Mouse (Mus musculus) midbrain, embryonic 13.5 days (tissue): ENCODE measurements around the gene Acox1. TPM values are rescaled to one million over a fixed set of nuclear protein-coding genes. Genes with fewer than 3 reads are reported as not detected.

Experiments
- ATAC-seq: fragments of 200-750 bp; cut with Nextera tagmentation; 2 replicates; pipeline ENCODE4 v1.8.0; 2017; ENCODE audit warnings: mild to moderate bottlenecking, moderate TSS enrichment, moderate library complexity
- H3K27ac ChIP-seq: fragments of 300-500 bp; sonication (generic); 2 replicates; pipeline ENCODE4 v1.5.1; 2015; ENCODE audit warnings: inconsistent platforms, mild to moderate bottlenecking, moderate library complexity
- H3K27me3 ChIP-seq: fragments of 300-500 bp; sonication (generic); 2 replicates; pipeline ENCODE4 v1.6.1; 2015; ENCODE audit warnings: mild to moderate bottlenecking, inconsistent platforms
- H3K36me3 ChIP-seq: fragments of 300-500 bp; sonication (generic); 2 replicates; pipeline ENCODE4 v1.6.1; 2015; ENCODE audit warnings: mild to moderate bottlenecking, inconsistent platforms
- H3K4me1 ChIP-seq: fragments of 300-500 bp; sonication (generic); replicated peaks from 2 replicates; pipeline ENCODE4 v1.6.1; 2015; ENCODE audit warnings: inconsistent platforms
- H3K4me2 ChIP-seq: fragments of 300-500 bp; sonication (generic); replicated peaks from 2 replicates; pipeline ENCODE4 v1.6.1; 2015; ENCODE audit warnings: moderate library complexity, mild to moderate bottlenecking, inconsistent platforms
- H3K4me3 ChIP-seq: fragments of 300-500 bp; sonication (generic); replicated peaks from 2 replicates; pipeline ENCODE4 v1.5.1; 2015; ENCODE audit warnings: mild to moderate bottlenecking, inconsistent platforms
- H3K9ac ChIP-seq: fragments of 300-500 bp; sonication (generic); replicated peaks from 2 replicates; pipeline ENCODE4 v1.6.1; 2015; ENCODE audit warnings: mild to moderate bottlenecking, inconsistent platforms
- H3K9me3 ChIP-seq: fragments of 300-500 bp; sonication (generic); 2 replicates; pipeline ENCODE4 v1.6.1; 2016; ENCODE audit warnings: mild to moderate bottlenecking, inconsistent platforms
- WGBS: fragments of 180-500 bp; shearing (Covaris S2); methylation state at CpG from one replicate; pipeline ENCODE4 v1.1.7; 2015; 5-methylcytosine and 5-hydroxymethylcytosine counted together
- polyA plus RNA-seq: library from polyadenylated mRNA; unstranded; fragments of >200 nt; fragmentation: Nextera tagmentation; extraction: Ambion mirVana; gene quantifications from 2 replicates; pipeline ENCODE4 v1.2.1, GENCODE M21; 2015

The Acox1 gene
- polyA plus RNA-seq, 1 experiment from 2014 or later, result 50.3 TPM

DNA sequence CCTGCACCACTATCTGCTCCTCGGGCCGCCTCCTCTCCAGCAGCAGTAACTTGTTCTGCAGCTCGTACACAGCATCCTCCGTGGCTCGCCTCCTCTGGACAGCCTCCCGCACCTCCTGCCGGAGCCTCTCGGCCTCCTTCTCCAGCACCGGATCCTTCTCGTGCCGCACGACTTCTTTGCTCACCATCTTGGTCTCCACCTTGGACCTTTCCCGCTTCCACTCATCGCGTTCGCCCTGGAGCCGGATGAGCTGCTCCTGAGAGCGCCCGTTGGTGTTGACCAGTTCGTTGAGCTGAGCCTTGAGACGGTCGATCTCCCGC, 23.9 kb upstream of the Acox1 start:
- Histone ChIP-seq H3K4me2 (peak overlapping the region; percentile 52), H3K9ac (peak overlapping the region; percentile 45), H3K27me3 (peaks cover 56% of the 10 kb centered on the region), H3K36me3 (no peaks in the 10 kb centered on the region), H3K27ac (no peak overlapping the region), H3K4me1 (peaks cover 28% of the 10 kb centered on the region), H3K4me3 (peak overlapping the region; percentile 33), H3K9me3 (0 out of 2 replicates have a peak, but pooled peaks cover 9% of the 10 kb centered on the region)
- WGBS, result 16% methylated on average over 23 of the region's 23 CpGs
- ATAC-seq, result no peak

- WGBS, result 13% methylated on average over 53 of the region's 53 CpGs
- peak overlapping the region; percentile 33 for H3K4me3 ChIP-seq
- peak overlapping the region; percentile 45 for H3K9ac ChIP-seq
Measured at GRCm38 (mm10) chr11:116221931-116222739, 23.3 kb upstream of the Acox1 start.

GRCm38 (mm10) chr11:116219885-116220284, 21.0 kb upstream of the Acox1 start:
- Histone ChIP-seq H3K36me3 (0 out of 2 replicates have a peak, but pooled peaks cover 4% of the 10 kb centered on the region), H3K27ac (no peak overlapping the region; the same call in 1 of the 2 replicates), H3K4me2 (no peak overlapping the region), H3K9ac (no peak overlapping the region), H3K4me3 (no peak overlapping the region), H3K27me3 (peaks cover 48% of the 10 kb centered on the region), H3K4me1 (peaks cover 28% of the 10 kb centered on the region), H3K9me3 (0 out of 2 replicates have a peak, but pooled peaks cover 9% of the 10 kb centered on the region)
- 27% methylated on average over 4 of the region's 4 CpGs for WGBS
- ATAC-seq, result no peak

More at GRCm38 (mm10) chr11:116221931-116222739, 23.3 kb upstream of the Acox1 start:
- Histone ChIP-seq H3K4me1 (peaks cover 28% of the 10 kb centered on the region), H3K9me3 (0 out of 2 replicates have a peak, but pooled peaks cover 9% of the 10 kb centered on the region), H3K27me3 (peaks cover 56% of the 10 kb centered on the region), H3K36me3 (no peaks in the 10 kb centered on the region), H3K27ac (no peak overlapping the region), H3K4me2 (peak overlapping the region; percentile 52)
- no peak for ATAC-seq

DNA sequence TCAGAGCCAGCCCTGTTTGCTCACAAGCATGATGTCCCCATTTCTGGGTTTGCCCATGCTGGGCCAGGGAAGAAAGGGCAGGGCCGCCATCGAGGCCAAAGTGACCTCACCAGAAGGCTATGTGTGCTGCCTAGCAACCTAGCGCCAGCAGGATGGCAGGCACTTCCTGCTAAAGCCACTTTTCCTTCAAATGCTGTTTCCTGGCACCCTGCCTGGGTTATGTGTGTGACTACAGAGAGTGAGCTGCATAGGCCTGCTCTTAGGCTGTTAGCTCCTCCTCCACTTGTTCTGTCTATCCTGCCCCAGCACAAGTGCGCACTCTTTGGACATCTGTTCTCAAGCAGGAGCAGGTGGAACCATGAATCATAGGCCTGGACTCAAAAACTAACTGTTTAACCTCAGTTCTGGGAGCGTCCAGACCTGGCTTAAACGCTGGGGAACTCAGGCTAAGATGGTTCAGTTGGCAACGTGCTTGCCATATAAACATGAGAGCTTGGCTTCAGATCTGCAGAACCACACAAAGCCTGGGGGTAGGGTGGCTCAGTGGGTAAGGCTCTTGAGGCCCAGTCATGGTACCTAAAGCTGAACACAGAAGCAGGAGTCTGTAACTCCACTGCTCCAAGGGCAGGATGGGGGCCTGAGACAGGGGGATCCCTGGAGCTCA, 20.0 kb upstream of the Acox1 start:
- Histone ChIP-seq H3K27ac (peak overlapping the region; percentile 74), H3K27me3 (peaks cover 39% of the 10 kb centered on the region), H3K4me2 (no peak overlapping the region), H3K4me3 (no peak overlapping the region), H3K36me3 (0 out of 2 replicates have a peak, but pooled peaks cover 5% of the 10 kb centered on the region), H3K9me3 (0 out of 2 replicates have a peak, but pooled peaks cover 9% of the 10 kb centered on the region), H3K4me1 (peaks cover 28% of the 10 kb centered on the region), H3K9ac (no peak overlapping the region)
- WGBS, result 51% methylated on average over 7 of the region's 7 CpGs
- peak; percentile 73 for ATAC-seq

DNA sequence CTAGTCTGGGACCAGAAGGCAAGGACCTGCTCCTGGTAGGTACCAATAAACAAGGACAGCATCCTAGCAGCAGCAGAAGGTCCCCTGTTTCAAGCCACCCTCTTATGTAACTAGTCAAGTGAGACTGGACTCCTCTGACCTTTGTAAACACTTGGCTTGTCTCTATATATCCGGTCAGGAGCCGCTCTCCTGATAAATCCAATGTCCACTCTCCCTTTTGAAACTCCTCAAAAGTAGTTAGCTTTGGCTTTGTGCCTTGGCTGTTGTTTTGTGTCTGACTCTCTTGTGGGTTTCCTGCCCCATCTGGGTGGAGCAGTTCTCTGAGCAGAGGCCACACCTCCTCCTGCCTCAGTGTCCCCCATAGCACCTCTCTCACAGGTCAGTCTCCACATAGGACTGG, 19.4 kb upstream of the Acox1 start:
- Histone ChIP-seq H3K27ac (peak overlapping the region; percentile 74), H3K4me2 (no peak overlapping the region), H3K27me3 (peaks cover 33% of the 10 kb centered on the region), H3K4me1 (peaks cover 28% of the 10 kb centered on the region), H3K9ac (no peak overlapping the region), H3K9me3 (0 out of 2 replicates have a peak, but pooled peaks cover 9% of the 10 kb centered on the region), H3K4me3 (no peak overlapping the region), H3K36me3 (0 out of 2 replicates have a peak, but pooled peaks cover 5% of the 10 kb centered on the region)
- no peak for ATAC-seq
- WGBS, result 89% methylated on average over 2 of the region's 2 CpGs

GRCm38 (mm10) chr11:116216549-116216948, 17.7 kb upstream of the Acox1 start:
- ATAC-seq, result no peak
- Histone ChIP-seq H3K27ac (no peak overlapping the region), H3K9me3 (0 out of 2 replicates have a peak, but pooled peaks cover 6% of the 10 kb centered on the region), H3K4me1 (peaks cover 16% of the 10 kb centered on the region), H3K4me3 (no peak overlapping the region), H3K36me3 (0 out of 2 replicates have a peak, but pooled peaks cover 7% of the 10 kb centered on the region), H3K9ac (no peak overlapping the region), H3K4me2 (no peak overlapping the region), H3K27me3 (peaks cover 16% of the 10 kb centered on the region)
- 89% methylated on average over 11 of the region's 11 CpGs for WGBS

GRCm38 (mm10) chr11:116215991-116216390, 17.1 kb upstream of the Acox1 start:
- Histone ChIP-seq H3K9me3 (0 out of 2 replicates have a peak, but pooled peaks cover under 1% of the 10 kb centered on the region), H3K4me3 (no peak overlapping the region)
- WGBS, result 89% methylated on average over 6 of the region's 6 CpGs

DNA sequence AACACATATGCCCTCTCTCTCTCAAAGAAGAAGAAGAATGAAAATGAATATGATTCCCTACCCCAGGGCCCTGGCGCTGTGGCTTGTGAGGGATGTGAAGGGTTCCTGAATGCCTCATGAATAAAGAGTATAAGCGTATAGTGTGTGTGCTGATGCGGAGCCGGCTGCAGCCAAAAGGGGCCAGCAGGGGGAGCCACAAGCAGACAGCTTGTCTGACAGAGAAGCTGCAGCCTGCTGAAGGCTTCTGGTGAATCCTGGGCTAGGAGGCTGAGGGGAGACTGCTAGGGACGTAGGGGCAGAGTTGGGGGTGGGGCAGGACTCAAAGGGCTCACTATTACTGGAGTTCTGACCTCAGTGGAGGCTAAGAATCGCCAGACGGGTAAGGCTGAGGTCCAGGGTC, 16.3 kb upstream of the Acox1 start:
- ATAC-seq, result no peak
- H3K27ac ChIP-seq, result no peak overlapping the region

More at GRCm38 (mm10) chr11:116215991-116216390, 17.1 kb upstream of the Acox1 start:
- H3K9ac ChIP-seq, result no peak overlapping the region
- no peak for ATAC-seq
- H3K4me2 ChIP-seq, result no peak overlapping the region
- H3K27ac ChIP-seq, result no peak overlapping the region
- 0 out of 2 replicates have a peak, but pooled peaks cover 8% of the 10 kb centered on the region for H3K36me3 ChIP-seq
- peaks cover 10% of the 10 kb centered on the region for H3K27me3 ChIP-seq
- H3K4me1 ChIP-seq, result peaks cover 16% of the 10 kb centered on the region

GRCm38 (mm10) chr11:116213877-116214510, 15.1 kb upstream of the Acox1 start:
- H3K36me3 ChIP-seq, result 0 out of 2 replicates have a peak, but pooled peaks cover 12% of the 10 kb centered on the region
- H3K4me2 ChIP-seq, result no peak overlapping the region
- no peaks in the 10 kb centered on the region for H3K27me3 ChIP-seq
- WGBS, result 92% methylated on average over 13 of the region's 13 CpGs
- no peak overlapping the region for H3K4me3 ChIP-seq
- ATAC-seq, result no peak
- H3K9me3 ChIP-seq, result no peaks in the 10 kb centered on the region
- H3K4me1 ChIP-seq, result peaks cover 8% of the 10 kb centered on the region
- H3K27ac ChIP-seq, result no peak overlapping the region
- no peak overlapping the region for H3K9ac ChIP-seq

More for the DNA sequence above, 16.3 kb upstream of the Acox1 start:
- WGBS, result 82% methylated on average over 7 of the region's 7 CpGs
- peaks cover 16% of the 10 kb centered on the region for H3K4me1 ChIP-seq
- no peak overlapping the region for H3K4me3 ChIP-seq
- H3K36me3 ChIP-seq, result 0 out of 2 replicates have a peak, but pooled peaks cover 8% of the 10 kb centered on the region
- no peak overlapping the region for H3K4me2 ChIP-seq
- H3K9ac ChIP-seq, result no peak overlapping the region
- no peaks in the 10 kb centered on the region for H3K9me3 ChIP-seq
- H3K27me3 ChIP-seq, result peaks cover 2% of the 10 kb centered on the region; the same call in 1 of the 2 replicates

DNA sequence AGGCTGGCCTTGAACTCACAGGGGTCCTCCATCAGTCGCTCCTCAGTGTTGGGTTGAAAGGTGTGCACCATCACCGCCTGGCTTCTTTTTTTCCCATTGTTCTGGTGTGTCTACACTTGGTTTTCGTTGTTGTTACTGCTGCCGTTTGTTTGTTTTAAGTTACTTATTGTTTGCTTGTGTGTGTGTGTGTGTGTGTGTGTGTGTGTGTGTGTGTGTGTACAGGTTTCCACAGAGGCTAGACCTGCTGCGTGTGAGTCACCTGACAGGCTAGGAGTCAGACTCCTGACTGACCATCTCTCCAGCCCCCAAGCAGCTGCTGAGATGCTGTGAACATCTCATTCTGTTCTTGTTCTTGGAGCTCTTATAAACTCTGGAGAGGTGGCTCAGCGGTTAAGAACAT, 14.0 kb upstream of the Acox1 start:
- 93% methylated on average over 6 of the region's 6 CpGs for WGBS
- Histone ChIP-seq H3K27me3 (no peaks in the 10 kb centered on the region), H3K27ac (no peak overlapping the region), H3K9ac (no peak overlapping the region), H3K4me1 (no peaks in the 10 kb centered on the region), H3K36me3 (0 out of 2 replicates have a peak, but pooled peaks cover 14% of the 10 kb centered on the region), H3K4me2 (no peak overlapping the region), H3K4me3 (no peak overlapping the region), H3K9me3 (no peaks in the 10 kb centered on the region)
- ATAC-seq, result no peak

DNA sequence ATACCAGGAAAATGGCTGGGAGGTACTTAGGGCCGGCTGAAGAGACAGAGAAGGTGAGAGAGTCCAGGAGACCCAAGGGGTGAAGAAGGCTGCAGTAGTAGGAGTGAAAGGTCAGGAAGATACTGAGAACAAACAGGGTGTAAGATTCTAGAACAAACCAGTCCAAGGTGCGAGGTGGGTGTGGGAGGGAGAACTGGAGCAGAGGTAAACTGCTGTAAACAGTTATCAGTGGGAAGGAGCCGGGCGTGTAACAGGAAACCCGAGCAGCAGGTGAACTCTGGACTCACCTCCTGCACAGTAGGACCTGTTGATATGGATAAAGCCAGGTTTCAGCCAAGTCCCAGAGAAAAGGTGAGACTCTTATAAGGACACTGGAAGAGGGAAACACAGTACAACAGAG, 11.9 kb upstream of the Acox1 start:
- ATAC-seq, result no peak
- H3K27me3 ChIP-seq, result no peaks in the 10 kb centered on the region
- H3K36me3 ChIP-seq, result peaks cover 32% of the 10 kb centered on the region
- H3K9ac ChIP-seq, result peak overlapping the region; percentile 25; the same call in 1 of the 2 replicates
- no peak overlapping the region for H3K4me2 ChIP-seq
- 83% methylated on average over 5 of the region's 5 CpGs for WGBS
- H3K4me3 ChIP-seq, result no peak overlapping the region
- no peaks in the 10 kb centered on the region for H3K9me3 ChIP-seq
- H3K27ac ChIP-seq, result no peak overlapping the region
- H3K4me1 ChIP-seq, result no peaks in the 10 kb centered on the region
